Mouse (Mus musculus) embryonic stem cell, embryonic (primary cell): ENCODE data around the gene Ppt1.

ENCODE experiments used
- CTCF ChIA-PET, 4 experiments: fragments of 300-600 bp in 2 of 4; fragments of 350-600 bp in 2 of 4; sonication (Branson Sonifier 250); formaldehyde crosslinking; loops; one replicate each; lab custom pipeline; 2022; ENCODE audit warnings: inconsistent platforms in 2 of 4; lab: Charles Lee
- POLR2A ChIA-PET, 4 experiments: fragments of 300-600 bp in 2 of 4; fragments of 350-600 bp in 2 of 4; sonication (Branson Sonifier 250); formaldehyde crosslinking; loops; one replicate each; lab custom pipeline; 2022; ENCODE audit warnings: antibody characterized with exemption in 4 of 4, inconsistent platforms in 1 of 4; lab: Charles Lee

Ppt1 gene

GRCm38 (mm10) chr4:122884481-122885340, 48.7 kb downstream of the Ppt1 start:
- ChIA-PET POLR2A (interaction anchor here (0.6 to 6.3 kb wide), 31 partner anchors 11 to 278 kb away, joined by 3 to 72 read pairs (median 10); partner anchors contain the start of genes Mycl (in 2 of the 4), Ppt1 (in 2 of the 4) and Ppie (in 1 of the 4)), CTCF (interaction anchor here in 3 of 4 experiments (0.7 to 2.2 kb wide), 6 partner anchors 26 to 419 kb away, joined by 3 to 13 read pairs (median 3); partner anchors contain the start of gene Mycl (in 1 of the 3))

GRCm38 (mm10) chr4:122885768-122886578, 49.9 kb downstream of the Ppt1 start, which contains the start of gene Cap1:
TSS of gene Cap1 (minus strand) at chr4:122886056.
- ChIA-PET POLR2A (interaction anchor here (0.5 to 6.3 kb wide), 89 partner anchors 7 to 1913 kb away, joined by 3 to 72 read pairs (median 4); partner anchors contain the start of genes Mycl (in 3 of the 4), Ppt1 (in 3 of the 4), Ppie (in 2 of the 4) and Trit1 (in 2 of the 4)), CTCF (interaction anchor here (0.5 to 2.2 kb wide), 18 partner anchors 11 to 430 kb away, joined by 3 to 18 read pairs (median 5); partner anchors contain the start of gene Mycl (in 2 of the 4))

DNA sequence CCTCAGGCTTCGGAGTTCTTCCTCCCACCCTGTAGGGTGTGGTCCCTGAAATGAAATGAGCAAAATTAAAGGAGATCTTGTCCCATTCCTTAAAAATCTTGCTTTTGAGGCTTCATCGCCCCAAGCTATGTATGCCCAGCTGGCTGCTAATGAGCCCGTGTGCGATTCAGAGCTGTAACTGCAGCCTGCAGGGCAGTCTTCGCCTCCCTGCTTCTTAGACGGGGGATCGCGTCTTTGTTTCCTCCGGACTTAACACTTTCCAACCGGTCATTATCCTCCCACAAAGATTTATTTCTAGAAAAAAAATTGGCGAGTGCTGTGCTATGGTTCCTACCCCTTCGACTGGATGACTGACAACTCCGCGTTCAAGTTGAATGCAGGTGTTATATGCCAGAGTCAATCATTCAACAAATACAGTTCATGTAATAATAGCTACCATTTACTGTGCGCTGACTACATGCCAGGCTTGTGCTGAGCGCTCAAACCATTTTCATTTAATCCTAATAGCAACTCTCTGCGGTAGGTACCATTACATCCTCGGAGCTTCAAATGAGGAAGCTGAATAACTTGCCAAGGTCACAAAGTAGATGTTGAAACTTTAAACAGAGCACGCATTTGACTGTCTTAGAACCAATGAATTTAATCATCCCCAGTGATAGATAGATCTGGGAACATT, 50.7 kb downstream of the Ppt1 start:
- ChIA-PET CTCF (interaction anchor here (0.7 to 2.2 kb wide), 15 partner anchors 10 to 185 kb away, joined by 3 to 18 read pairs (median 5); partner anchors contain the start of gene Mycl (in 2 of the 4)), POLR2A (interaction anchor here (0.5 to 6.3 kb wide), 85 partner anchors 8 to 1914 kb away, joined by 3 to 72 read pairs (median 4); partner anchors contain the start of genes Mycl (in 3 of the 4), Ppt1 (in 3 of the 4), Ppie (in 2 of the 4) and Trit1 (in 2 of the 4))

- ChIA-PET POLR2A (interaction anchor here in 3 of 4 experiments (1.1 to 6.3 kb wide), 27 partner anchors 8 to 252 kb away, joined by 3 to 72 read pairs (median 10); partner anchors contain the start of genes Mycl (in 3 of the 3), Ppt1 (in 2 of the 3), Mfsd2a (in 1 of the 3) and Ppie (in 1 of the 3)), CTCF (interaction anchor here in 3 of 4 experiments (1.2 to 1.7 kb wide), 3 partner anchors 11 to 108 kb away, joined by 5 to 6 read pairs (median 6); partner anchors contain the start of gene Mycl (in 2 of the 3))
These were observed 51.3 kb downstream of the Ppt1 start for GRCm38 (mm10) chr4:122887336-122887735.

- ChIA-PET POLR2A (interaction anchor here in 3 of 4 experiments (0.6 to 1.3 kb wide), 5 partner anchors 55 to 1853 kb away, joined by 3 to 9 read pairs (median 3); partner anchors contain the start of gene Ppt1 (in 1 of the 3)), CTCF (interaction anchor here in 3 of 4 experiments (0.6 to 1.1 kb wide), 4 partner anchors 22 to 1677 kb away, joined by 3 to 9 read pairs (median 4); no protein-coding TSS in a partner anchor)
These were observed 54.9 kb downstream of the Ppt1 start for GRCm38 (mm10) chr4:122890881-122891481.

DNA sequence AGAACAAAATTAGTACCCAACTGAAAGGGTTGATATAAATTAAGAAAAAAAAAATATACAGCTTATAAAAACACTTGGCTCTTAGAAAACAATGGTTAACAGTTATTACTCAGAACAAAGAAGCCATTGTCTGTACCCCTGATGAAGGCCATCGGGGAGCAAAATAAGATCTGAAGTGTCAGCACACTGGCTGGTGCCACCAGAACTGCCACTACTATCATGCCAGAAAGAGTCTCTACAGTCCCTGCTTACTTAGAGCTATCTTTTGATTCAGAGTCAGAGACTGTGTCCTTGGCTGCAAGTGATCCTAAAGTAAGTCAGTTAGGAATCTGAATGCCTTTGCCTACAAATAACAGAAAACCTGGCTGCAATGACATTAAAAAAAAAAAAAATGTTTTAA, 55.6 kb downstream of the Ppt1 start:
- ChIA-PET POLR2A (interaction anchor here in 2 of 4 experiments (0.7 to 1.3 kb wide), 2 partner anchors 55 to 122 kb away, joined by 3 read pairs; partner anchors contain the start of gene Ppt1 (in 1 of the 2)), CTCF (interaction anchor here in 3 of 4 experiments (0.6 to 1.2 kb wide), 4 partner anchors 10 to 1678 kb away, joined by 3 to 5 read pairs (median 3); no protein-coding TSS in a partner anchor)

GRCm38 (mm10) chr4:122892157-122892556, 56.1 kb downstream of the Ppt1 start:
- ChIA-PET POLR2A (interaction anchor here in 1 of 4 experiments (1.3 kb wide), 1 partner anchor 56 kb away, joined by 3 read pairs; the partner anchor contains the start of gene Ppt1), CTCF (interaction anchor here in 2 of 4 experiments (0.8 to 1.2 kb wide), 2 partner anchors 10 to 16 kb away, joined by 3 to 6 read pairs; no protein-coding TSS in a partner anchor)

GRCm38 (mm10) chr4:122897750-122898149, 61.7 kb downstream of the Ppt1 start:
- ChIA-PET CTCF (interaction anchor here (0.6 to 1.5 kb wide), 20 partner anchors 9 to 240 kb away, joined by 3 to 15 read pairs (median 4); partner anchors contain the start of gene Cap1 (in 2 of the 4)), POLR2A (interaction anchor here (0.6 to 4.5 kb wide), 15 partner anchors 11 to 1045 kb away, joined by 3 to 55 read pairs (median 4); partner anchors contain the start of genes Cap1 (in 4 of the 4) and Mycl (in 1 of the 4))

DNA sequence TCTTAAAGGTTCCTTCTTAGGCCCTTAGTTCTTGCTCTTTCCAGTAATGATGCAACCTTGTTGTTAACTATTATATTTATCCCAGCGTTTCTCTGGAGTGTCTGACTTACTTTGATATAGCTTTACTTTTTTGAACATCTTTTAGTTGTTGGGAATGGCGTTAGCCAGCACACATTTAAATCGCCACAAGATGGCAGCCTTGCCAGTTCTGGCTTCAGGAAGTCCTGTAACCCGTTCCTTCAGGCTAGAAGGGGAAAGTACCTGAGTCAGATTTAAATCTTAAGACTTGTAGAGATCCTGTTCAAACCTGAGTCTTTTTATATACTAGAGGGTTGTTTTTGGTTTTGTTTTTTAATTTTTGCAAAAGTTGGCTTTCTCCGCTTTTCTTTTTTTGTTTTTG, 62.3 kb downstream of the Ppt1 start:
- CTCF ChIA-PET, result interaction anchor here (0.6 to 1.5 kb wide), 20 partner anchors 8 to 240 kb away, joined by 3 to 15 read pairs (median 4); partner anchors contain the start of gene Cap1 (in 2 of the 4)
- POLR2A ChIA-PET, result interaction anchor here (0.6 to 4.5 kb wide), 16 partner anchors 12 to 1045 kb away, joined by 3 to 55 read pairs (median 4); partner anchors contain the start of genes Cap1 (in 4 of the 4) and Mycl (in 2 of the 4)

- CTCF ChIA-PET, result interaction anchor here (0.6 to 3.1 kb wide), 15 partner anchors 8 to 170 kb away, joined by 3 to 22 read pairs (median 4); no protein-coding TSS in a partner anchor
- POLR2A ChIA-PET, result interaction anchor here (0.7 to 3.4 kb wide), 5 partner anchors 16 to 238 kb away, joined by 3 to 18 read pairs (median 8); partner anchors contain the start of genes Cap1 (in 3 of the 4) and Ppie (in 1 of the 4)
These were observed 66.1 kb downstream of the Ppt1 start for GRCm38 (mm10) chr4:122902156-122902555.

DNA sequence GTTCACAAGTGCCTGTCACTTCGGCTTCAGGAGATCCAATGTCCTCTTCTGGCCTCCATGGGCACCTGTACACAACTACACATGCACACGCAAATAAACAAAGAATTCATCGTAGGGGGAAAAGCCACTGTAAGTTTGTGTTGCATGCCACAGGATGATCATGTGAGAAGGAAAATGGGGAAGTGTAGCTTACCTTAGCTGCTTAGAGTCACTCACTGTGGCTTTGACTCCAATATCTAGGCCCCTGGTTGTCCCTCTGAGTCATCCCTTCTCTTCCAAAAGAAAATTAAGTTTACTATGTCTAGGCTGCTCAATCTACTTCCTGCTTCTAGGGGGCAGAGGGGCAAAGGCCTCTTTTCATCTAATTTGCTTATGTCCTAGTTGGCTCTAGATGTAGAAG, 67.7 kb downstream of the Ppt1 start:
- CTCF ChIA-PET, result interaction anchor here in 3 of 4 experiments (1.0 to 3.1 kb wide), 2 partner anchors 9 kb away, joined by 5 to 10 read pairs (median 5); no protein-coding TSS in a partner anchor
- POLR2A ChIA-PET, result no interaction called here

- POLR2A ChIA-PET, result interaction anchor here in 2 of 4 experiments (1.0 to 3.8 kb wide), 4 partner anchors 10 to 90 kb away, joined by 3 to 15 read pairs (median 4); partner anchors contain the start of genes Cap1 (in 1 of the 2) and Mycl (in 1 of the 2)
- CTCF ChIA-PET, result interaction anchor here in 1 of 4 experiments (0.6 kb wide), 1 partner anchor 206 kb away, joined by 3 read pairs; no protein-coding TSS in a partner anchor
These were observed 69.3 kb downstream of the Ppt1 start for GRCm38 (mm10) chr4:122905359-122905758.
